Mouse (Mus musculus): ENCODE data around the gene Slc37a1.
A peak's percentile ranks its signal among the peaks of the same experiment; 100 is the strongest.

Gene Slc37a1

GRCm38 (mm10) chr17:31286492-31286891, at the start of gene Slc37a1:
TSS of gene Slc37a1 (plus strand) at chr17:31286792.
- no peak for DNase-seq (ENCODE audit: extremely low read depth, low read depth)

GRCm38 (mm10) chr17:31238234-31239020, 48.2 kb upstream of the Slc37a1 start:
- DNase-seq (ENCODE audit: extremely low read depth, low read depth) = no peak

DNA sequence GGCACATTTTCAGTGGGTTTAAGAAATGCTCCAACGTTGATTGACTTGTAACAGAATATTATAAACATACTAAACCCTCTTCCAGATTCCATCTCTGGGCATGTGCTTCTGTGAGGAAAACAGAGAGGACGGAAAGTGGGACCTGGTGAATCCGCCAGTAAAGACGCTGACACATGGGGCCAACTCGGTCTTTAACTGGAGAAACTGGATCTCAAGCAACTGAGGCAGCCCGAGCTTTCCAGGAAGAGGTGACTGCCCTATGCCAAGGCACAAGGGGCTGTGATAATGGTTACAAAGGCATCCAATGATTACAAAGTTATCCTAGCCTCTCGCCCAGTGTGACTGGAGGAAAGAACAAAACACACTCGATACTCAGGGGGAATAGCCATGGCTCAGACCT, 45.4 kb upstream of the Slc37a1 start:
- no peak for DNase-seq (ENCODE audit: extremely low read depth, low read depth)

DNA sequence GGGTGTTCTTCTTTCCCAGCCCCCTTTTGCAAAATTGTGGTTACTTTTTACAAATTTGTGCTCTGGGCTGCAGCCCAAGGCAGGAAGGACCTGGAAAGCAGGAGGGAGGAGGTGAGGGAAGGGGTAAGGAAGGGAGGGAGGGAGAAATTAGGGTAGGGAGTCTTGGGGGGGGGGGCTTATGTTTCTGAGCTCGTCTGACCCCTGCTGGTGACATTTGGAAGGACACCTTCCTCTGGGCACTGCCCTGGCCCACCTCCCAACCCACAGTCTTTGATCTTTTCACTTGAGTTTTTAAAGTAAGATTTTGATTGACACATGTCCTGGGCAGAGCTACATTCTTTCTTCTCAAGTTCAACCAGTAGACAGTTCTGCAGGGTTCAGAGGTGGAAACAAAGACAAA, 43.8 kb upstream of the Slc37a1 start:
- no peak for DNase-seq (ENCODE audit: extremely low read depth, low read depth)

GRCm38 (mm10) chr17:31245321-31245720, 41.3 kb upstream of the Slc37a1 start:
- no peak for DNase-seq (ENCODE audit: extremely low read depth, low read depth)

- no peak for DNase-seq (ENCODE audit: extremely low read depth, low read depth)
Measured at GRCm38 (mm10) chr17:31247144-31247543, 39.4 kb upstream of the Slc37a1 start.

- no peak for DNase-seq (ENCODE audit: extremely low read depth, low read depth)
Measured at GRCm38 (mm10) chr17:31253951-31254350, 32.6 kb upstream of the Slc37a1 start.

DNA sequence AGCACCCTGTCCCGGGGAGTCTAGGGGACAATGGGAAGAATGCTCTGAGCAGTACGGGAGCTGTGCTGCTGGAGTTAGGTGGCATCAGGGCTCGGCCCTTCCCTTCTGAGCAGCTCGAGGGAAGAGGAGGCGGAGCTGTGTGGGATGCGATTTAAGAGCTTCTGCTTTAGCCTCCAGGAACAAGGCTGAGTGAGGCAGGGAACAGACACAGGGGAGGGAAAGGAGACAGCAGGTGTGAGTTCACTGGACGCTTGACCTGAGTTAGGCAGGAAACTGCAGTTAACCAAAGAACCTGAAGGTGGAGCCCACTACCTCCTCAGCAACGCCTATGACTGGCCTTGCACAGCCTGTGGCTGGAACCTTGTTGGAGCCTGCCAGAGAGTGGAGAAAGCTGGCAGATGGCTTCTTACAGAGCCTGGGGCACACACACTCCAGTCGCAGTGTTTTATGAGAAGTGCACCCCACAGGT, 32.1 kb upstream of the Slc37a1 start:
- no peak for DNase-seq (ENCODE audit: extremely low read depth, low read depth)

DNA sequence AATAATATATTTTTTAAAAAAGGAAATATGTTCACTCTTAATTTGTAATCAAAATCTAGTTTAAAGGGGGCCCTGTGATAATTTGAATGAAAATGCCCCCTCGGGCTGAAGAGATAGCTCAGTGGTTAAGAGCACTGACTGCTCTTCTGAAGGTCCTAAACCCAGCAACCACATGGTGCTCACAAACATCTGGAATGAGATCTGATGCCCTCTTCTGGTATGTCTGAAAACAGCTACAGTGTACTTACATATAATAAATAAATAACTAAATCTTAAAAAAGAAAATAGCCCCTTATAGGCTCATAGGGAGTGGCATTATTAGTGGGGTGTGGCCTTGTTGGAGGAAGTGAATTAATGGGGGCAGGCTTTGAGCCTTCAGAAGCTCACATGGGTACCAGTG, 29.4 kb upstream of the Slc37a1 start:
- no peak for DNase-seq (ENCODE audit: extremely low read depth, low read depth)

- DNase-seq (ENCODE audit: extremely low read depth, low read depth) = no peak
Measured at GRCm38 (mm10) chr17:31257898-31258297, 28.7 kb upstream of the Slc37a1 start.

- no peak for DNase-seq (ENCODE audit: extremely low read depth, low read depth)
Measured at GRCm38 (mm10) chr17:31258310-31258865, 28.2 kb upstream of the Slc37a1 start.

DNA sequence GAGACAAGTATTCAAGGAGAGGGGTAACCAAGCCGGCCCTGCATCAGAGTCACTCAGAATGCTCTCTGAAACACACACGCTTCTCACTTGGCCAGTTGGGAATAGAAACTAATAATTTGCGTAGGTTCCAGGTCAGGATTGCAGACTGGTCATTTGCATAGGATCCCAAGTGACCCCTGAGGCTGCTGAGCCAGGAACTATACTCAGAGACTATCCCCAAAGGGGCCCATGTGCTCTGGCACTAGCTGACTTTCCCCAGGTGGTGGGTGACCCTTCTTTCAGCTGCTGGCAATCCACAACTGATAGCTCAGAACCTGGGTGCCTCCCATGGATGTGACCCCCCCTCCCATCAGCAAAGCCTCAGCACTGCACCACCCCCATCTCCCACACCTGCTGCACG, 27.4 kb upstream of the Slc37a1 start:
- DNase-seq (ENCODE audit: extremely low read depth, low read depth) = no peak

- no peak for DNase-seq (ENCODE audit: extremely low read depth, low read depth)
Measured at GRCm38 (mm10) chr17:31259825-31260224, 26.8 kb upstream of the Slc37a1 start.

DNA sequence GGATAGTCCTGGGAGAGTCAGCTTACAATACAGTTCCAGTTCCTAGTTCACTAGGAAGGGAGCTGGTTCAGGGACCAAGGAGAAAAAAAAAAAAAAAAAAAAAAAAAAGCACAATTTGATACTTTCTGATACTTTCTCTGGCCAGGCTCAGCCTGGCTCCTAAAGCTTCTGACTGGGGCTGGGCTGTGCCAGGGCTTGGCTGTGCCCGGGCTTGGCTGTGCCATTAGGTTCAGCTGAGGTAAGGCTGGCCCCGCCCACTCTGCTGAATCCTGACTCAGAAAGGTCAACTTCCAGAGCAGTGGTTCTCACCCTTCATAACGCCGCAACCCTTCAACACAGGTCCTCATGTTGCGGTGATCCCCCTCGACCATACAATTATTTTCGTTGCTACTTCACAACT, 26.2 kb upstream of the Slc37a1 start:
- DNase-seq (ENCODE audit: extremely low read depth, low read depth) = no peak

GRCm38 (mm10) chr17:31261352-31261751, 25.2 kb upstream of the Slc37a1 start:
- no peak for DNase-seq (ENCODE audit: extremely low read depth, low read depth)

DNA sequence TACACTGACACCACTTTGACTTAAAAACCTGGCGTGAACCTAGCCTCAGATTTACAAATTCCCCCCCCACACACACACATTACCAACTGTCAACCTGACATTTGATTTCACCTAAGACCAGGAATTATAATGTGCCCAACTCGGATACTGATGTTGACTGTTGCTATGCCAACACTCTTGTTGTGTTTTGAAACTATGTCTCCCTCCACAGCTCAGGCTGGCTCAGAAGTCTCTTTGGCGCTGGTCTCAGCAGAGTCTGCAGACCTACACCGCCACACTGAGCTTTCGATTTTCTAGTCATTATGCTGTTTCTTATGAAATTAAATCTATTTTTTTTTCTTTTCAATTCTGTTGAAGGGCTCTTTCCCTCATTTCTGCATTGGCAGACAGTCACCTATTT, 23.9 kb upstream of the Slc37a1 start:
- DNase-seq (ENCODE audit: extremely low read depth, low read depth) = no peak

GRCm38 (mm10) chr17:31263770-31264169, 22.8 kb upstream of the Slc37a1 start:
- DNase-seq (ENCODE audit: extremely low read depth, low read depth) = no peak

- DNase-seq (ENCODE audit: extremely low read depth, low read depth) = no peak
Measured at GRCm38 (mm10) chr17:31264372-31264771, 22.2 kb upstream of the Slc37a1 start.

GRCm38 (mm10) chr17:31265171-31265572, 21.4 kb upstream of the Slc37a1 start:
- DNase-seq (ENCODE audit: extremely low read depth, low read depth) = peak; percentile 47

- DNase-seq (ENCODE audit: extremely low read depth, low read depth) = no peak
Measured at GRCm38 (mm10) chr17:31265831-31266230, 20.8 kb upstream of the Slc37a1 start.

DNA sequence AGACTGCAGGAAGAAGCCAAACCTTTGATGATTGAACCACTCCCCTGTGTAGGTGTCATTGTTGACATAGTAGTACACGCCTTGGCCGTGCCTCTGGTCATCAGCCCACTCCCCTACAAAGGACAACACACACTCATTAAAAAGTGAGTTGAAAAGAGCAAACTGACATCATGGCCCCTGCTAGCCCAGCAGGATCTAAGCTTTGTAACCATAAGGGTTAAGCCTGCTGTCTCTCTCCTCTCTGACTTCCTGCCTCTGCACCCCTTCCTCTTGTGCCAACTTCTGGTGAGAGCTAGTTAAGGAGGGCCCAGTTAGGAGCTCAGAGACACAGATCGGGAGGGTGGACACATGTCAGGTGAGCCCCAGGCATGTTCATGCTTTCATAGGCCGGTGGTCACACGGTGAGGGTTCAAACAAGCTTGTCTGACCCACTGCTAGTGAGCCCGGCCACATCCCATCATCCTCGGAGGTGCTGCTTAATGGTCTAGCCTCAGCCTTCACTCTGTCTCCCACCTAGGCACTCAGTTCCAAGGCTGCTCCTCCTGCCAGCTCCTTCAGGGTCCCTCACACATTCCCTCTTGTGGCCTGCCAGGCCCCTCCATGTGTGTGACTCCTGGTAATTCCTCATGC, 20.2 kb upstream of the Slc37a1 start:
- no peak for DNase-seq (ENCODE audit: extremely low read depth, low read depth)

GRCm38 (mm10) chr17:31267138-31267537, 19.5 kb upstream of the Slc37a1 start:
- DNase-seq (ENCODE audit: extremely low read depth, low read depth) = no peak

- no peak for DNase-seq (ENCODE audit: extremely low read depth, low read depth)
Measured at GRCm38 (mm10) chr17:31267603-31268002, 19.0 kb upstream of the Slc37a1 start.
